Mouse (Mus musculus) Patski (cell line): ENCODE data around the gene Stk40. TPM values are rescaled to one million over a fixed set of nuclear protein-coding genes. Genes with fewer than 3 reads are reported as not detected.
A peak's percentile ranks its signal among the peaks of the same experiment; 100 is the strongest.

ENCODE experiments used
- ATAC-seq: fragments of 100-300 bp; one replicate; pipeline ENCODE4 v1.8.0; 2021
- CTCF ChIA-PET: fragments of 350-600 bp; sonication (Branson Sonifier 250); formaldehyde crosslinking; loops from one replicate; lab custom pipeline; 2022; ENCODE audit warnings: inconsistent platforms; lab: Charles Lee
- POLR2A ChIA-PET: fragments of 350-600 bp; sonication (Branson Sonifier 250); formaldehyde crosslinking; loops from one replicate; lab custom pipeline; 2022; ENCODE audit warnings: antibody characterized with exemption, inconsistent platforms; lab: Charles Lee
- DNase-seq: peaks from one replicate; pipeline ENCODE4 v3.0.0-alpha.2; 2011; ENCODE audit warnings: low read depth, low spot score
- H3K27me3 ChIP-seq: fragments of 371-371 bp; one replicate; pipeline ENCODE4 v1.5.1; 2021
- CTCF ChIP-seq: fragments of 100-300 bp; IDR thresholded peaks from one replicate; pipeline ENCODE4 v1.5.1; 2021
- in situ Hi-C: fragments of 300-500 bp; cut with MboI; formaldehyde crosslinking; loops from 3 replicates; pipeline ENCODE4 v1.11.1; 2018; ENCODE audit warnings: low pct_unique_long_range_greater_than_20kb, mixed read lengths
- polyA plus RNA-seq: library from polyadenylated mRNA; unstranded; gene quantifications from one replicate; pipeline ENCODE4 v1.2.3, GENCODE M21; 2021

Gene Stk40
- polyA plus RNA-seq, 1 experiment from 2014 or later = 11.8 TPM

GRCm38 (mm10) chr4:126119051-126119450 lies 15.3 kb downstream of the Stk40 start:
- in situ Hi-C loops = no loop called here
- H3K27me3 ChIP-seq = no peaks in the 10 kb centered on the region
- POLR2A ChIA-PET = interaction anchor here (0.6 to 1.8 kb wide), 2 partner anchors 13 to 17 kb away, joined by 3 to 5 read pairs; no protein-coding TSS in a partner anchor
- DNase-seq (no peak), ATAC-seq (no peak)
- CTCF ChIA-PET = no interaction called here
- no peak for TF ChIP-seq CTCF

DNA sequence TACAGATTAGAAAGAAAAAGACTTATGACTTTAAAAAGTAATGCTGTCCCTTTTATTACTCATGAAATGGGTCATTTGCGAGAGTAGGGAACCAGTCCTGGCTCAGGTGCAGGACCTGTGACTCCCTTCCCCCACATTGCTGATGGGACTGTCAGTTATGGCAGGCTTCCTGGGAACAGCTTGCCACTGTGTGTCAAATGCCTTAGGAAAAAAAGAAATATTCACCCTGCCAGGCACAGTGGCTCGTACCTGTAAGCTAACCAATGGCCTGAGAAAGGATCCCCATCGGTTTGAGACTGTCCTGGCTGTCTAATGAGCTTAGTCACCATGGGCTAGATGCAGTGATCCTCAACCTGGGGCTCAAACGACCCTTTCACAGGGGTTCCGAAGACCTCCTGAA lies 16.3 kb downstream of the Stk40 start:
- DNase-seq (no peak), ATAC-seq (no peak)
- no peak for TF ChIP-seq CTCF
- in situ Hi-C loops = no loop called here
- ChIA-PET CTCF (interaction anchor here (0.9 kb wide), 1 partner anchor 34 kb away, joined by 3 read pairs; no protein-coding TSS in a partner anchor), POLR2A (interaction anchor here (1.8 kb wide), 1 partner anchor 12 kb away, joined by 5 read pairs; no protein-coding TSS in a partner anchor)
- H3K27me3 ChIP-seq = no peaks in the 10 kb centered on the region

- in situ Hi-C loops = no loop called here
- DNase-seq = no peak
- POLR2A ChIA-PET = no interaction called here
These were observed 16.7 kb downstream of the Stk40 start for GRCm38 (mm10) chr4:126120506-126120905.

GRCm38 (mm10) chr4:126123309-126124040 lies 19.7 kb downstream of the Stk40 start:
- ChIA-PET CTCF (no interaction called here), POLR2A (interaction anchor here (1.3 kb wide), 1 partner anchor 14 kb away, joined by 4 read pairs; no protein-coding TSS in a partner anchor)
- in situ Hi-C loops = no loop called here
- ATAC-seq (no peak), DNase-seq (no peak)
- H3K27me3 ChIP-seq = no peaks in the 10 kb centered on the region
- no peak for TF ChIP-seq CTCF

More at GRCm38 (mm10) chr4:126120506-126120905, 16.7 kb downstream of the Stk40 start:
- H3K27me3 ChIP-seq = no peaks in the 10 kb centered on the region
- no peak for ATAC-seq
- CTCF ChIA-PET = interaction anchor here (0.9 kb wide), 1 partner anchor 34 kb away, joined by 3 read pairs; no protein-coding TSS in a partner anchor
- TF ChIP-seq CTCF = no peak

- no peak for ATAC-seq
- POLR2A ChIA-PET = interaction anchor here (0.8 to 2.5 kb wide), 6 partner anchors 17 to 73 kb away, joined by 3 to 20 read pairs (median 4); partner anchors contain the start of genes Eva1b and Stk40
- no peaks in the 10 kb centered on the region for H3K27me3 ChIP-seq
- in situ Hi-C loops = no loop called here
- CTCF ChIA-PET = interaction anchor here (0.8 to 2.3 kb wide), 8 partner anchors 9 to 183 kb away, joined by 3 to 8 read pairs (median 4); no protein-coding TSS in a partner anchor
- no peak for TF ChIP-seq CTCF
- no peak for DNase-seq
These were observed 26.7 kb downstream of the Stk40 start for GRCm38 (mm10) chr4:126130502-126130901.

GRCm38 (mm10) chr4:126131290-126132121 lies 27.7 kb downstream of the Stk40 start:
- in situ Hi-C loops = no loop called here
- DNase-seq = peak; percentile 89
- peak; percentile 90 for ATAC-seq
- POLR2A ChIA-PET = interaction anchor here (0.8 to 2.5 kb wide), 8 partner anchors 12 to 72 kb away, joined by 3 to 20 read pairs (median 4); partner anchors contain the start of genes Eva1b and Stk40
- H3K27me3 ChIP-seq = no peaks in the 10 kb centered on the region
- CTCF ChIA-PET = interaction anchor here (0.8 to 2.3 kb wide), 11 partner anchors 10 to 182 kb away, joined by 3 to 8 read pairs (median 4); no protein-coding TSS in a partner anchor
- no peak for TF ChIP-seq CTCF

- H3K27me3 ChIP-seq = no peaks in the 10 kb centered on the region
- in situ Hi-C loops = no loop called here
- DNase-seq (no peak), ATAC-seq (no peak)
- no peak for TF ChIP-seq CTCF
- ChIA-PET POLR2A (interaction anchor here (0.5 to 2.5 kb wide), 4 partner anchors 14 to 1842 kb away, joined by 3 to 20 read pairs (median 4); partner anchors contain the start of genes Eva1b and Stk40), CTCF (interaction anchor here (1.3 to 2.3 kb wide), 3 partner anchors 9 to 28 kb away, joined by 3 to 8 read pairs (median 3); no protein-coding TSS in a partner anchor)
These were observed 29.0 kb downstream of the Stk40 start for GRCm38 (mm10) chr4:126132636-126133264.

DNA sequence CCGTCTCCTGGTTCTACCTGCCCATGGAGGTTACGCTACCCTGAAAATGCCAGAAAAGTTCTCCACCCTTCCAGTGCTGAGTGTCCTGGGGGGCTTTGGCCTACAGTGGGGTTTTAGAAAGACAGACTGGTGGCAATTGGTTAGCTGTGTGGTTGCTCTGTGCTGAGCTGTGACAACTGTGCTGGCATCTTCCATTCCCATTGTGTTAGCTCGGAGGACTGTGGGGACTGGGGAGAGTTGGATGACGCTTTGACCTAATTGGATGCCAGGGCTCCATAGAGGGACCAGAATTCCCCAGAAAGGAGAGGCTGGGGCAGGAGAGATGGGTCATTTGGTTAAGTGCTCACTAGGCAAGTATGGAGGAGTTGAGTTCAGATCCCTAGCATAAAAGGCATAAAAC lies 30.5 kb downstream of the Stk40 start:
- DNase-seq (no peak), ATAC-seq (no peak)
- ChIA-PET POLR2A (no interaction called here), CTCF (no interaction called here)
- in situ Hi-C loops = no loop called here
- no peak for TF ChIP-seq CTCF
- H3K27me3 ChIP-seq = no peaks in the 10 kb centered on the region

DNA sequence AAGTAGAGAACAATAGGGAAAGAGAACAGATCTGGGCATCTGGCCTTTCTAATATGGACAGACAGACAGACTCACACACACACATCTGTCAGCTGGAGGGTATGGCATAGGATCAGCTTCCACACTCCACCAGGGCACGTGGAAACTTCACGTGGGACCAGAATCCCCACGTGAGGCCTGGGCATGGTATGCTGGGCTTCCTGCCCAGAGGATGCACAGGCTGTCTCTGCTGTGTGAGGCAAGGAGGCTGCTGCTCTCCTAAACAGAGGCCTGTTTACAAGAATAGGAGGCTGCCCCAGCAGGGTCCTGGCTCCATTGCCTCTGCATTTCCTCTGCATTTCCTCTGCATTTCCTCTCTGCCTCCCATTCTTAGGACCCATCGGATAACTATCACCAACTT lies 30.9 kb downstream of the Stk40 start:
- CTCF ChIA-PET = no interaction called here
- no peaks in the 10 kb centered on the region for H3K27me3 ChIP-seq
- ATAC-seq (no peak), DNase-seq (no peak)
- POLR2A ChIA-PET = no interaction called here
- no peak for TF ChIP-seq CTCF
- in situ Hi-C loops = no loop called here
